Mouse (Mus musculus) forebrain, embryonic 16.5 days (tissue): ENCODE measurements around the gene Mybph. TPM values are rescaled to one million over a fixed set of nuclear protein-coding genes. Genes with fewer than 3 reads are reported as not detected.
"Not testable (repeated sequence)": the region's sequence is repeated elsewhere in the genome, so short reads cannot be mapped to it uniquely, and the experiment has no call there.

ENCODE experiments used
- ATAC-seq: fragments of 200-750 bp; cut with Nextera tagmentation; 2 replicates; pipeline ENCODE4 v1.8.0; 2017; ENCODE audit warnings: mild to moderate bottlenecking, moderate library complexity
- H3K27ac ChIP-seq: fragments of 300-500 bp; sonication (generic); 2 replicates; pipeline ENCODE4 v1.5.1; 2014; ENCODE audit warnings: low read length, control low read depth
- H3K27me3 ChIP-seq: fragments of 300-500 bp; sonication (generic); replicated peaks from 2 replicates; pipeline ENCODE4 v1.6.1; 2014; ENCODE audit warnings: low read length; ENCODE audit not compliant: control insufficient read depth, insufficient read depth
- H3K36me3 ChIP-seq: fragments of 300-500 bp; sonication (generic); 2 replicates; pipeline ENCODE4 v1.6.1; 2014; ENCODE audit not compliant: control insufficient read depth, insufficient read depth
- H3K4me1 ChIP-seq: fragments of 300-500 bp; sonication (generic); replicated peaks from 2 replicates; pipeline ENCODE4 v1.6.1; 2014; ENCODE audit warnings: low read length; ENCODE audit not compliant: control insufficient read depth, insufficient read depth
- H3K4me2 ChIP-seq: fragments of 300-500 bp; sonication (generic); 2 replicates; pipeline ENCODE4 v1.6.1; 2014; ENCODE audit warnings: mild to moderate bottlenecking, low read length, control low read depth
- H3K4me3 ChIP-seq: fragments of 300-500 bp; sonication (generic); replicated peaks from 2 replicates; pipeline ENCODE4 v1.5.1; 2014; ENCODE audit warnings: mild to moderate bottlenecking, low read length, control low read depth
- H3K9ac ChIP-seq: fragments of 300-500 bp; sonication (generic); replicated peaks from 2 replicates; pipeline ENCODE4 v1.6.1; 2014; ENCODE audit warnings: low read depth, low read length, control low read depth
- H3K9me3 ChIP-seq: fragments of 300-500 bp; sonication (generic); 2 replicates; pipeline ENCODE4 v1.6.1; 2016; ENCODE audit warnings: low read length; ENCODE audit not compliant: control insufficient read depth
- WGBS: fragments of 180-500 bp; shearing (Covaris S2); extraction: QIAGEN DNeasy Blood & Tissue Kit; methylation state at CpG from one replicate; pipeline ENCODE4 v1.1.7; 2014; 5-methylcytosine and 5-hydroxymethylcytosine counted together
- polyA plus RNA-seq: library from polyadenylated mRNA; unstranded; fragments of >200 nt; fragmentation: Nextera tagmentation; extraction: Ambion mirVana; gene quantifications from 2 replicates; pipeline ENCODE4 v1.2.1, GENCODE M21; 2015

The Mybph gene
- polyA plus RNA-seq, 1 experiment from 2014 or later = not detected

DNA sequence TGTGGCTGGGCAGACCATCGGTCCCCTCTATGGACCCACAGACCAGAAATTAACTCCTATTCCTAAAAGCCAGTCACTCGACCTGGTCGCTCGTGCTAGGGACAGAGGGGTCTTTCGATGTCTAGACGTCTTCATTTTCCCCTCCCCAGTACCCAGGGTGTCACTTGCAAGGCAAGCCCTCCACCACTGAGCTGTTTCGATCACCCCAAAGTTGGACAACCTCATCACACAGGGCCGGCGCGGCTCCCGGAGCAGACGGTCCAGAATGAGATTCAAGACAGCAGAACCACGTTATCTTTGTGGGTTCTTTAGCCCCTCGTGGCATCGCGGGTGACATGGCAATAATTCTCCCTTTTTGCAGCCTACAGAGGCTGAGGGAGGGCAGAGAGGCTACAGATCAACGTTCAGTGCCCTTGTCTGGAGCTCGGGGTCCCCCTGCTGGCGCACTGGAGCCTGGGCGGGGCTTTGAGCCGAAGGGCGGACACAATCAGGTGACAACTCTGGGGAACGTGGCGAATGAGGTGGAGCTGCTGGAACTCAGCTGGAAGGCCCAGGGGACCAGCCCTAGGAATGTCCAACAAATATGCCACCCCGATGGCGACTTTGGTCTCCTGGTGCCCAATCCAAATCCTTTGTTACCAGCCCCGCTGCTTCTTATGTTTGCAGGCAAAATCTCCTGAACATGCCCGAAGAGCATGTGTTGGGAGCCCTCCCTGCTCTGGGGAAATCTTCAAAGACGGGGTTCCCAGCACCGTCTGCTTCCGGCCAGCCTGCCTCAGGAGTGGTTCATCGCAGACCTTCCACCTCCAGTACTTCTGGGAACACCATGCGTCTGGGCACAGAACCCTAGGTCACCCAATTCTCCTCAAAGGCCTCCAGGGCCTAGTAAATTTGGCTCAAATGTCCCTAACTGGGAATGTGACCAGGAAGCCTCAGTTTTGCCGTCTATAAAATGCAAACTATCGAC lies 51.0 kb downstream of the Mybph start:
- Histone ChIP-seq H3K9me3 (no peaks in the 10 kb centered on the region), H3K9ac (peak overlapping the region; percentile 7; the same call in 1 of the 2 replicates), H3K27ac (no peak overlapping the region), H3K4me2 (peak overlapping the region; percentile 50), H3K36me3 (no peaks in the 10 kb centered on the region), H3K4me1 (peaks cover 2% of the 10 kb centered on the region; the same call in 1 of the 2 replicates), H3K27me3 (0 out of 2 replicates have a peak, but pooled peaks cover 2% of the 10 kb centered on the region), H3K4me3 (peak overlapping the region; percentile 18)
- ATAC-seq = peak; percentile 90
- 24% methylated on average over 35 of the region's 35 CpGs for whole genome bisulfite sequencing

DNA sequence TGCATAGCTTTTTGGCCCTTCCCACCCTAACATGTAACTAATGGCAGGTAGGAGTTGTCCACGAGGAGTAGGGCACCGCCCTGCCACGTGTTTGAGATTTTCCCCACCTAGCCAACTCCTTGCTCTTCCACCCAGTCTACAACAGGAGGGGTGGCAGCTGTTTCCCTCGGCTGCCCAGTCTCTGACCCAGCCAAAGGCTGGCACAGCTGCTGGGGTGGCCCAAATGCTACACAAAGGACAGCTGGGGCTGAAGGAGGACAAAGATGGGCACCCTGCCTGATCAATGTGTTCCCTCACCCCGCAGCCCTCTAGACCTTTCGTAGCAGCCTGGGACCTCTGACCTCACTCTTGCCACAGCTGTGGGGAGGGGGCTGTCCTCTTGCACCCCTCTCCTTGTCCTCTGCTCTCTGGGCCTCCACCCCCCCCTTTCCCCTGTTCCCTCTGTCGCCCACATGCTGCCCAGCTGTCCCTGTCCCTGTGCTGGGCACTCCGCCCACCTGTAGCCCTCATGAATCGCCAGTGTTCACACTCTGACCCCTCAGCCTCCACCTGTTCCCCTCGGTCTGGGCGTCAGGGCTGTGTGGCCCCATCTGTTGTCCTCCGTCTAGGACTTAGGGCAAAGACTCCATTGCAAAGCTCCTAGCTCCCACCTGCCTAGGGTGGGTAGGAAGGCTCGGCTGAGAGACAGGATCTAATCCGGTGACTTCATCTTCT lies 51.9 kb downstream of the Mybph start:
- Histone ChIP-seq H3K36me3 (no peaks in the 10 kb centered on the region), H3K4me3 (no peak overlapping the region), H3K27me3 (0 out of 2 replicates have a peak, but pooled peaks cover 2% of the 10 kb centered on the region), H3K4me2 (no peak overlapping the region), H3K9me3 (no peaks in the 10 kb centered on the region), H3K9ac (no peak overlapping the region), H3K4me1 (peaks cover 2% of the 10 kb centered on the region; the same call in 1 of the 2 replicates), H3K27ac (no peak overlapping the region)
- peak; percentile 10; the same call in 1 of the 2 replicates for ATAC-seq
- WGBS = 81% methylated on average over 14 of the region's 14 CpGs

GRCm38 (mm10) chr1:134246590-134246989 lies 53.3 kb downstream of the Mybph start:
- Histone ChIP-seq H3K27ac (no peak overlapping the region), H3K4me3 (no peak overlapping the region), H3K36me3 (no peaks in the 10 kb centered on the region), H3K4me1 (peaks cover 2% of the 10 kb centered on the region; the same call in 1 of the 2 replicates), H3K9me3 (no peaks in the 10 kb centered on the region), H3K27me3 (0 out of 2 replicates have a peak, but pooled peaks cover 2% of the 10 kb centered on the region), H3K4me2 (no peak overlapping the region), H3K9ac (no peak overlapping the region)
- no peak for ATAC-seq
- 48% methylated on average over 4 of the region's 4 CpGs for WGBS

- H3K4me1 ChIP-seq, H3K36me3 ChIP-seq, H3K9me3 ChIP-seq, H3K4me3 ChIP-seq, H3K27me3 ChIP-seq, ATAC-seq, H3K4me2 ChIP-seq, H3K9ac ChIP-seq, H3K27ac ChIP-seq: not testable (repeated sequence)
- WGBS = 19% methylated on average over 1 of the region's 1 CpGs
Measured at GRCm38 (mm10) chr1:134249681-134250080, 56.4 kb downstream of the Mybph start.

Other genes with a start within 250 kb of the Mybph start
- 7.8 and 12.6 TPM in 2 replicates for gene Fmod, start 156.2 kb upstream of the Mybph start, polyA plus RNA-seq
- gene Btg2, start 114.3 kb upstream of the Mybph start, polyA plus RNA-seq = 56.0 and 66.4 TPM in 2 replicates
- gene Chit1, start 82.2 kb upstream of the Mybph start, polyA plus RNA-seq = 0.14 TPM in 1 of 2 replicates, not detected in the other
- gene Chil1, start 11.3 kb upstream of the Mybph start, polyA plus RNA-seq = 1.9 and 2.1 TPM in 2 replicates
- 21.3 and 21.5 TPM in 2 replicates for gene Adora1, start 42.0 kb downstream of the Mybph start, polyA plus RNA-seq
- gene Myog, start 96.5 kb downstream of the Mybph start, polyA plus RNA-seq = 0.32 TPM in 1 of 2 replicates, not detected in the other
- 11.1 and 16.4 TPM in 2 replicates for gene Ppfia4, start 139.5 kb downstream of the Mybph start, polyA plus RNA-seq
- 150 and 151 TPM in 2 replicates for gene Tmem183a, start 168.5 kb downstream of the Mybph start, polyA plus RNA-seq
- gene 4933406M09Rik, start 192.5 kb downstream of the Mybph start, polyA plus RNA-seq = not detected in 2 replicates
- gene Cyb5r1, start 212.1 kb downstream of the Mybph start, polyA plus RNA-seq = 20.3 and 23.3 TPM in 2 replicates
- 63.9 and 65.5 TPM in 2 replicates for gene Adipor1, start 221.9 kb downstream of the Mybph start, polyA plus RNA-seq